Comparison of ENCODE assay signal across 19 mouse cellular contexts in genomic region chr12:109626910-109627309, GRCm38 (mm10). TPM values are rescaled to one million over a fixed set of nuclear protein-coding genes. Genes with fewer than 3 reads are reported as not detected.
"Had no signal": no experiment of that assay in that cellular context is flagged by ENCODE, and none has a peak within 500 bp of the region (broad histone marks: within the 10 kb centered on the region; RNA-seq: fewer than 3 reads in every experiment).

No protein-coding gene starts in this region.

- H3K4me2 ChIP-seq: liver, embryonic 12.5 days; lung, embryonic 14.5 days; neural tube, embryonic 13.5 days; stomach, embryonic 15.5 days had no signal

- H3K9me3 ChIP-seq: liver, embryonic 12.5 days; midbrain, embryonic 10.5 days; neural tube, embryonic 13.5 days; stomach, embryonic 15.5 days had no signal

- H3K4me3 ChIP-seq: liver, embryonic 12.5 days; midbrain, embryonic 10.5 days; neural tube, embryonic 13.5 days; stomach, embryonic 15.5 days had no signal

- H3K27ac ChIP-seq: liver, embryonic 12.5 days; midbrain, embryonic 10.5 days; neural tube, embryonic 13.5 days; stomach, embryonic 15.5 days had no signal

- H3K36me3 ChIP-seq: liver, embryonic 12.5 days; stomach, embryonic 15.5 days had no signal

- H3K4me1 ChIP-seq: liver, embryonic 12.5 days; neural tube, embryonic 13.5 days; stomach, embryonic 15.5 days had no signal

- H3K9ac ChIP-seq: liver, embryonic 12.5 days; lung, embryonic 14.5 days; neural tube, embryonic 13.5 days; stomach, embryonic 15.5 days had no signal

- DNase-seq: kidney, postnatal 10 days; kidney, postnatal 4 days; left cerebral cortex, postnatal 4 days; lung, embryonic 14.5 days; lung, postnatal 10 days; lung, postnatal 4 days; midbrain, embryonic 14.5 days; retina, postnatal 1 day; right cerebral cortex, postnatal 4 days; spleen, adult 18-20 months; thymus, adult 2 months; thymus, postnatal 36 days had no signal

- H3K27me3 ChIP-seq: liver, embryonic 12.5 days; neural tube, embryonic 13.5 days; stomach, embryonic 15.5 days had no signal

- ATAC-seq: liver, embryonic 12.5 days had no signal

RNA-seq across cellular contexts. Expression of gene Rtl1, which starts 26.8 kb away (rescaled TPM):
- total RNA-seq: megakaryocyte, adult 5-6 weeks; monocyte, adult 5-6 weeks had no signal
- polyA plus RNA-seq: testis, adult 2 months had no signal
